Mouse (Mus musculus) gastrocnemius, adult 2 months (tissue): ENCODE measurements at regions not wholly inside any gene's neighbourhood (a gene's known extent, or its start where the extent isn't known, plus 50 kb on each side); places are given as distances from the start of the nearest gene placed in this dataset.

ENCODE experiments used
- DNase-seq: peaks from one replicate; pipeline ENCODE4 v3.0.0; 2022
- H3K27ac ChIP-seq: fragments of 200-600 bp; 2 replicates; pipeline ENCODE4 v1.8.1; 2022; ENCODE audit warnings: mild to moderate bottlenecking
- H3K4me3 ChIP-seq: fragments of 200-600 bp; 2 replicates; pipeline ENCODE4 v1.8.1; 2022; ENCODE audit warnings: mild to moderate bottlenecking, moderate library complexity
- CTCF ChIP-seq: fragments of 200-600 bp; IDR thresholded peaks from 2 replicates; pipeline ENCODE4 v1.8.1; 2022; ENCODE audit warnings: antibody characterized with exemption, mild to moderate bottlenecking, moderate library complexity
- intact Hi-C: fragments of 180-260 bp; cut with DNase I; formaldehyde crosslinking; loops from one replicate; pipeline ENCODE4 v1.15.1; 2025

- intact Hi-C loops, result no loop called here
- no peak for TF ChIP-seq CTCF
- Histone ChIP-seq H3K4me3 (no peak overlapping the region), H3K27ac (no peak overlapping the region)
- no peak for DNase-seq
Measured at GRCm38 (mm10) chr16:52947679-52948078, 493.8 kb upstream of the Alcam start.

DNA sequence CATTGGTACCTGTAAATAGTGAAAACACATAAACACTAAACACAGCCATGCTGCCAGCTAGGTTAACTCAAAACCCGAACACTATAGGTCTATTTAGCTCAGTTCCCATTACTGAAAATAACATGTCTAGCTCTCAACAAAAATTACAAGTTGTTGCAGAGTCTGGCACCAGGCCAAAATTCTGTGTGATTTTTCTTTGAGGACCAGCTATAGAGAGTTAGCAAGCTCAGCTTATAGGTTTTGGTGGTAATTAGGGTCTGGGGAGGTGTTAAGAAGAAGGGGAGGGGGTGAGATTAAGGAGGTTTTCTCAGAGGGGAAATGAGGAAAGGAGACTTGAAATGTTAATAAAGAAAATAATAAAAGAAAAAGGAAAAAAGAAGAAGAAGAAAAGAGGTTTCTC lies 480.9 kb upstream of the Alcam start:
- Histone ChIP-seq H3K27ac (no peak overlapping the region), H3K4me3 (no peak overlapping the region)
- no peak for TF ChIP-seq CTCF
- DNase-seq, result no peak
- intact Hi-C loops, result no loop called here

DNA sequence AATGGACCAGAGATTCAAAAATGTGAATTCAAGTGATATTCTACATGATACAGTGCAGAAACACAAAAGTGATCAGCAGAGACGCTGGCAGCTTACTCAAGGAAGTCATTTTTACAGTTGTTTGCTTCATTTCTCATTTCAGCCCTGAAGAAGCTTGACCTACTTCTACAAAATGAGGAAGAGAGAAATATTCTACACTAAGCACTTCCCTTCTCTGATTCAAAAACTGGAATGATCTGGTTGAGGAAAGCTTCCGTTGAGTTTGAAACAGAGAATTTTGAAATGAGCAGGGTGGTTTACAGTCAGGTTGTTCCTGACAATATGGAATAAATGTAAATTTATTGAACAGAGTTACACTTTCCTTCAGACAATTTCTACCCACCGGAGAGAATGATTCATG lies 478.1 kb upstream of the Alcam start:
- intact Hi-C loops, result no loop called here
- no peak for TF ChIP-seq CTCF
- DNase-seq, result no peak

DNA sequence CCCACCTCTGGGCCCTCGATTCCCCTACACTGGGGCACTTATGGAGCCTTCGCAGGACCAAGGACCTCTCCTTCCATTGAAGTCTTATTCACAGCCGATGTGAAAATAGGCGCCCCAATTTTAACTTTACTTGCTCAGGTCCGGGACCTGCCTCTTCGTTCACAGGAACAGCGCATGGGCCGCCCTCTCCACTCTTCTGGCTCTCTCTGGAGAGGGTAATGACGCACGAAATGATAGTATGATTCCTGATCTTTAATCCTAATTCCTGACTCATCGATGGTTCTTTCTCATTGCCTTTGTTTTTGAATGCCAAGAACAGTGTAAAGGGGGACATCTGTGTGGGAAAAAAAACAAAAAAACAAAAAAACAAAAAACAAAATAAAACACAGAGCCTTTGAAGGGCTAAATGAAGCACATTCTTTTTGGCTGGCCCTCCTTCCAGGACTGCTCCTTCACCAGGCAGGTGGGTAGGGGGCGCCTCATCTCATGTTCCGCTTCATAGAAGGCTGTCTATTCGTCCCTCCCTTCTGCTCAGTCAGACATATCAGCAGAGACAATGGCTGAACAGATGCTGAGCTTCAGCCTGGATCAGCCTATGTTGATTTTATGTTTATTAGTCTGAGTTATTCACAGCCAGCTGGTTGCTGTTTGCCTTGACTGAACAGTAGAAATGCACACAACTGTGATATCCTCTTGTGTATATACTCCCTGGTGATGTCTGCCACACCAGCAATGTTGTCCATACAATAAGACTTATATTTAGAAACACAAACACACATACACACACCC lies 438.8 kb upstream of the Alcam start:
- Histone ChIP-seq H3K27ac (no peak overlapping the region), H3K4me3 (no peak overlapping the region)
- no peak for DNase-seq
- intact Hi-C loops, result no loop called here
- TF ChIP-seq CTCF, result no peak

More for the DNA sequence above, 478.1 kb upstream of the Alcam start:
- Histone ChIP-seq H3K27ac (no peak overlapping the region), H3K4me3 (no peak overlapping the region)

GRCm38 (mm10) chr16:52879463-52880114 lies 425.7 kb upstream of the Alcam start:
- no peak overlapping the region for H3K27ac ChIP-seq
- TF ChIP-seq CTCF, result no peak
- no peak overlapping the region for H3K4me3 ChIP-seq
- no peak for DNase-seq
- intact Hi-C loops, result no loop called here

DNA sequence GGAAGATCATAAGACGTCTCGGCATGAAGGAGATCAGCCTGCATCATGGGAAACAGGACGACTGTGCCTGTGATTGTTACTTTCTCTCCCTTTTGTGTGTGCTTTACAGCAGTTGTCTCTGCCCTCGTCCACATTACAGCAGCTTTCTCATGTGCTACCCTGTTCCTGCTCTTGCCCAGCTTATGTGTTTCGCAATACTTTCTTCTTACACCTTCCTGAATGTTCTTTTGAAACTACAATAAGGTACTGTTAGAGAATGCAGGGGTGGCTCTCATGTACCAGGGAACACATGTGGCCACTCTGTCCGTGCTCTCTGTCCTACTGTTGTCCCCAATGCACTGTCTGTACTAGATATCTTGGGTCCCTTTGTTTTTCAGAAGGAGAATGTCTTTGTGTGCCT lies 414.0 kb upstream of the Alcam start:
- H3K27ac ChIP-seq, result no peak overlapping the region
- no peak overlapping the region for H3K4me3 ChIP-seq
- TF ChIP-seq CTCF, result no peak
- intact Hi-C loops, result no loop called here
- no peak for DNase-seq

- no peak overlapping the region for H3K27ac ChIP-seq
- intact Hi-C loops, result no loop called here
- no peak overlapping the region for H3K4me3 ChIP-seq
- no peak for DNase-seq
- TF ChIP-seq CTCF, result no peak
Measured at GRCm38 (mm10) chr16:52863554-52863953, 409.7 kb upstream of the Alcam start.

DNA sequence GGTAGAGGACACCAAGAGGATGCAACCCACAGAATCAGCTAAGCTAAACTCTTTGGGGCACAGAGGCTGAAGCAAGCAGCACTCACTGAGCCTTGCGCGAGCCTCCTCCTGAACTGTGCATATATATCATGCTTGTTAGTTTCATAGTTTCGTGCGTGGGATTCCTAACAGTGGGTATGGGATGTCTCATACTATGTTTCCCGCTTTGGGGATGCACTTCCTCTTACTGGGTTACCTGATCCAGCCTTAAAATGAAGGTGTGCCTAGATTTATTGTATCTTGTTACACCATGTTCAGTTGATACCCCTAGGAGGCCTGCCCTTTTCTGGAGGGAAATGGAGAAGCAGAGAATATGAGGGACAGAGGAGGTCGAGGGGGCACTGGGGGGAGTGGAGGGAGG lies 407.4 kb upstream of the Alcam start:
- Histone ChIP-seq H3K4me3 (no peak overlapping the region), H3K27ac (no peak overlapping the region)
- DNase-seq, result no peak
- intact Hi-C loops, result no loop called here
- no peak for TF ChIP-seq CTCF

GRCm38 (mm10) chr16:52858441-52859209 lies 404.8 kb upstream of the Alcam start:
- H3K4me3 ChIP-seq, result no peak overlapping the region
- no peak for TF ChIP-seq CTCF
- no peak for DNase-seq

DNA sequence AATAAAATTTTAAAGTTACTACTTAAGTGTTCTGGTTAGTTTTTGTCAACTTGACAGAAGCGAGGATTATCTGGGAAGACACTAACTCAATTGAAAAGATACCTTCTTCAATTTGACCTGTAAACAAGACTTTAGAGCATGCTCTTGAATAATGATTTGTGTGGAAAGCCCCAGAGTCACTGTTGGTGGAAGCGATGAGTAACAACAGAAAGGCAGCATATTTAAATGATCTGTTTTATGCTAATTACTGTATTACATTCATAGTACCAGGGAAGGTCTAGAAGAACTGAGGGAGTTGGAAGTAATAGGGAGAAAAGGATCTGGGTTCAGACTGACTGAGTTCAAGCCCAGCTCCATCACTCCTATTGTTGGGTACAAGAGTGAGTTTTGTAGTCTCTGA lies 397.3 kb upstream of the Alcam start:
- H3K4me3 ChIP-seq, result no peak overlapping the region
- DNase-seq, result no peak
- H3K27ac ChIP-seq, result no peak overlapping the region
- intact Hi-C loops, result no loop called here
- no peak for TF ChIP-seq CTCF

More at GRCm38 (mm10) chr16:52858441-52859209, 404.8 kb upstream of the Alcam start:
- H3K27ac ChIP-seq, result no peak overlapping the region
- intact Hi-C loops, result no loop called here

GRCm38 (mm10) chr16:52818976-52819375 lies 365.1 kb upstream of the Alcam start:
- H3K27ac ChIP-seq, result no peak overlapping the region
- intact Hi-C loops, result no loop called here
- DNase-seq, result no peak
- H3K4me3 ChIP-seq, result no peak overlapping the region
- no peak for TF ChIP-seq CTCF

DNA sequence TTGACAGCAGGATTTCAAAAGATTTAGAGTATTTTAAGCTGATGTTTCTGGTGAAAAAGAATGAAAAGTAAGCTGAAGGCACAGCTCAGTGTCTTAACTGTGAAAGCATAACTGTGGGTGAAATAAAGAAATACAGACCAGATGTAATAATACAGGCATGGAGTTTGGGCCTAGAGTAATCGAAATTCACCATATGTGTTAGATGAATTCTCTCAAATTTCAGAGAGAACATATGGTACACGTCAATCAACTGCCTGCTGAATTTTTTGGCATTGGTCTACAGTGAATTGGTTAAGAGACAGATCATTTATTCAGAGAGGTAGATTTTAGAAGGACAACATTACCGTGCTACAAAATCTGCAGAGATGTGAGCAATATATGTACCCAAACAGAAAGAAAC lies 357.3 kb upstream of the Alcam start:
- H3K27ac ChIP-seq, result no peak overlapping the region
- no peak for TF ChIP-seq CTCF

DNA sequence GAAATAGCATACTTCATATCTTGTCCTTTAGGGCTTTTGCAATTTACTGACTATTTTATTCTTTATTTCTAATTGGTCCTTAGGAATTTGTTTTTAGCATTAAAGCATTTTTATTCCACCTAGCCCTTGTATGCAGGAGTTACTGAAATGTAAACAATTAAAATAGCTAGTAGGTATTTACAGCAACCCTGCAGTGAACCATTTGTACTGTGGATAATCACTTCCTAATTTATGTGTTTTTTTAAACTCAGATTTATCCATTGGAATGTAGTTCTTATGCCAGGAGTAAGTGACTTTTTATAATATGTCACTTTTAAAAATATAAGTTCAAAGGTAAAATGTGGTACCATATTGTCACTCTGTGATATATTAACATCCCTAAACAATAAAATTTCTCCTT lies 350.5 kb upstream of the Alcam start:
- intact Hi-C loops, result no loop called here
- no peak for TF ChIP-seq CTCF
- H3K27ac ChIP-seq, result no peak overlapping the region
- DNase-seq, result no peak
- H3K4me3 ChIP-seq, result no peak overlapping the region

More for the DNA sequence above, 357.3 kb upstream of the Alcam start:
- DNase-seq, result no peak
- intact Hi-C loops, result no loop called here
- no peak overlapping the region for H3K4me3 ChIP-seq
